9 mouse cellular contexts compared by ENCODE assay signal in genomic region chr16:52134631-52135227, GRCm38 (mm10).
DNase-seq lines count a peak whose midpoint lies in the region; ATAC-seq and TF ChIP-seq lines count a peak whose summit lies in the region.
"Had no signal": no experiment of that assay in that cellular context is flagged by ENCODE, and none has a peak within 500 bp of the region (broad histone marks: within the 10 kb centered on the region; RNA-seq: fewer than 3 reads in every experiment).

No protein-coding gene starts in this region.

- no peak for TF ChIP-seq CTCF in brain, embryonic 14.5 days (IDR thresholded peaks at IDR 0.05; ENCODE audit: borderline replicate concordance, extremely low read depth, insufficient read depth, insufficient read length)
- TF ChIP-seq CTCF in stomach, postnatal 0 days (IDR thresholded peaks at IDR 0.05; ENCODE audit: low read depth), result no peak

- no peak overlapping the region for H3K4me3 ChIP-seq in hindbrain, embryonic 15.5 days
- H3K4me3 ChIP-seq in limb, embryonic 14.5 days (replicated peaks; ENCODE audit: low read length), result no peak overlapping the region
- H3K4me3 ChIP-seq in stomach, postnatal 0 days (ENCODE audit: low read depth, low read length), result no peak overlapping the region
- H3K4me3 ChIP-seq in kidney, embryonic 16.5 days (ENCODE audit: low read length), result no peak overlapping the region
- H3K4me3 ChIP-seq: midbrain, embryonic 12.5 days had no signal

- 46% methylated on average over 11 of the region's 11 CpGs for whole genome bisulfite sequencing in hindbrain, embryonic 15.5 days
- 11% methylated on average over 11 of the region's 11 CpGs for WGBS in limb, embryonic 14.5 days
- WGBS in stomach, postnatal 0 days, result 37% methylated on average over 11 of the region's 11 CpGs
- 63% methylated on average over 11 of the region's 11 CpGs for WGBS in kidney, embryonic 16.5 days

- peak; percentile 92 for DNase-seq in brain, embryonic 14.5 days (ENCODE audit: low read depth)
- peak; percentile 52 to 58 for DNase-seq in frontal cortex, postnatal 10 days (ENCODE audit: low spot score in 2 of 2)
- peak; percentile 75 for DNase-seq in limb, embryonic 14.5 days (ENCODE audit: low spot score)
- DNase-seq in stomach, postnatal 0 days (ENCODE audit: low spot score), result peak; percentile 22
- DNase-seq in kidney, postnatal 36 days, result no peak

- H3K4me2 ChIP-seq in hindbrain, embryonic 15.5 days, result no peak overlapping the region
- 0 out of 2 replicates have a peak overlapping the region, but pooled peaks have one; percentile 5 for H3K4me2 ChIP-seq in limb, embryonic 14.5 days (replicated peaks; ENCODE audit: low read depth, low read length, severe bottlenecking)
- H3K4me2 ChIP-seq in stomach, postnatal 0 days (replicated peaks; ENCODE audit: low read depth), result no peak overlapping the region
- H3K4me2 ChIP-seq in kidney, embryonic 16.5 days (replicated peaks; ENCODE audit: low read depth, low read length), result no peak overlapping the region
- H3K4me2 ChIP-seq: midbrain, embryonic 12.5 days had no signal

- H3K9ac ChIP-seq in hindbrain, embryonic 15.5 days, result no peak overlapping the region
- H3K9ac ChIP-seq in limb, embryonic 14.5 days (ENCODE audit: low read depth, low read length, severe bottlenecking), result no peak overlapping the region
- H3K9ac ChIP-seq in stomach, postnatal 0 days (ENCODE audit: low read length), result no peak overlapping the region
- no peak overlapping the region for H3K9ac ChIP-seq in kidney, embryonic 16.5 days (replicated peaks; ENCODE audit: low read length)
- H3K9ac ChIP-seq: midbrain, embryonic 12.5 days had no signal

- H3K27me3 ChIP-seq in hindbrain, embryonic 15.5 days, result no peaks in the 10 kb centered on the region
- H3K27me3 ChIP-seq in limb, embryonic 14.5 days (ENCODE audit: control insufficient read depth, insufficient read depth, low read length), result no peaks in the 10 kb centered on the region
- H3K27me3 ChIP-seq in stomach, postnatal 0 days (ENCODE audit: control insufficient read depth, insufficient read depth, low read length), result no peaks in the 10 kb centered on the region
- no peaks in the 10 kb centered on the region for H3K27me3 ChIP-seq in kidney, embryonic 16.5 days (ENCODE audit: insufficient read depth, low read length)
- H3K27me3 ChIP-seq: midbrain, embryonic 12.5 days had no signal

- 0 out of 2 replicates have a peak overlapping the region, but pooled peaks have one; percentile 0 for H3K27ac ChIP-seq in hindbrain, embryonic 15.5 days (replicated peaks)
- peak overlapping the region; percentile 43; the same call in 1 of the 2 replicates for H3K27ac ChIP-seq in limb, embryonic 14.5 days (replicated peaks; ENCODE audit: low read depth, low read length)
- 0 out of 2 replicates have a peak overlapping the region, but pooled peaks have one; percentile 31 for H3K27ac ChIP-seq in stomach, postnatal 0 days (replicated peaks)
- H3K27ac ChIP-seq in kidney, embryonic 16.5 days (ENCODE audit: low read length), result no peak overlapping the region
- H3K27ac ChIP-seq: midbrain, embryonic 12.5 days had no signal

- 0 out of 2 replicates have a peak, but pooled peaks cover 9% of the 10 kb centered on the region for H3K4me1 ChIP-seq in hindbrain, embryonic 15.5 days (replicated peaks)
- H3K4me1 ChIP-seq in limb, embryonic 14.5 days (ENCODE audit: control insufficient read depth, insufficient read depth, low read length), result peaks cover 12% of the 10 kb centered on the region; the same call in 1 of the 2 replicates
- peaks cover 4% of the 10 kb centered on the region; the same call in 1 of the 2 replicates for H3K4me1 ChIP-seq in stomach, postnatal 0 days (replicated peaks; ENCODE audit: control insufficient read depth, insufficient read depth)
- peaks cover 3% of the 10 kb centered on the region; the same call in 1 of the 2 replicates for H3K4me1 ChIP-seq in kidney, embryonic 16.5 days (ENCODE audit: insufficient read depth, low read length)

- TF ChIP-seq EP300 in stomach, postnatal 0 days (optimal IDR thresholded peaks at IDR 0.05), result no peak

- no peaks in the 10 kb centered on the region for H3K9me3 ChIP-seq in hindbrain, embryonic 15.5 days
- no peaks in the 10 kb centered on the region for H3K9me3 ChIP-seq in limb, embryonic 14.5 days (ENCODE audit: control insufficient read depth, low read length)
- no peaks in the 10 kb centered on the region for H3K9me3 ChIP-seq in stomach, postnatal 0 days (ENCODE audit: control insufficient read depth, low read length)
- H3K9me3 ChIP-seq in kidney, embryonic 16.5 days (ENCODE audit: low read length), result no peaks in the 10 kb centered on the region
- H3K9me3 ChIP-seq: midbrain, embryonic 12.5 days had no signal

- no peak for TF ChIP-seq POLR2A in brain, embryonic 14.5 days (IDR thresholded peaks at IDR 0.05; ENCODE audit: borderline replicate concordance, extremely low read depth, insufficient read depth, insufficient read length, poor library complexity, severe bottlenecking)
- no peak for TF ChIP-seq POLR2A in limb, embryonic 14.5 days (IDR thresholded peaks at IDR 0.05; ENCODE audit: borderline replicate concordance, extremely low read depth, insufficient read depth, insufficient read length)

- peak; percentile 88 for ATAC-seq in common myeloid progenitor, adult 5-6 weeks (replicated peaks; ENCODE audit: low read depth, poor library complexity, severe bottlenecking)
- peak; percentile 77; the same call in 1 of the 2 replicates for ATAC-seq in hindbrain, embryonic 15.5 days (ENCODE audit: low FRiP score, low read depth)
- peak; percentile 89 for ATAC-seq in limb, embryonic 14.5 days (ENCODE audit: low FRiP score, low read depth)
- ATAC-seq in stomach, postnatal 0 days (ENCODE audit: low FRiP score, low TSS enrichment), result peak; percentile 75
- no peak for ATAC-seq in kidney, embryonic 16.5 days (ENCODE audit: low FRiP score, low TSS enrichment)

- 0 out of 2 replicates have a peak, but pooled peaks cover 2% of the 10 kb centered on the region for H3K36me3 ChIP-seq in hindbrain, embryonic 15.5 days
- peaks cover 15% of the 10 kb centered on the region for H3K36me3 ChIP-seq in limb, embryonic 14.5 days (ENCODE audit: control insufficient read depth, insufficient read depth, low read length)
- no peaks in the 10 kb centered on the region for H3K36me3 ChIP-seq in stomach, postnatal 0 days (ENCODE audit: control insufficient read depth, insufficient read depth, low read length)
- peaks cover 10% of the 10 kb centered on the region; the same call in 1 of the 2 replicates for H3K36me3 ChIP-seq in kidney, embryonic 16.5 days (ENCODE audit: insufficient read depth, low read length)

Comparison
In these comparisons a context has a peak if more than half of its experiments do, and no peak if none do; other contexts are left out.
1. DNase-seq: peak in brain, embryonic 14.5 days (single experiment), frontal cortex, postnatal 10 days (2 of 2), limb, embryonic 14.5 days (single experiment) and stomach, postnatal 0 days (single experiment); none in kidney, postnatal 36 days (0 of 2).